ENCODE assay signal across 26 mouse cellular contexts in genomic region chr6:113959336-113959735, GRCm38 (mm10).
DNase-seq lines count a peak whose midpoint lies in the region; TF ChIP-seq lines count a peak whose summit lies in the region.
"Had no signal": no experiment of that assay in that cellular context is flagged by ENCODE, and none has a peak within 500 bp of the region (broad histone marks: within the 10 kb centered on the region; RNA-seq: fewer than 3 reads in every experiment).

No protein-coding gene starts in this region.

- intact Hi-C loops in left cerebral cortex, adult 2 months (cut with DNase I): no loop called here

- no peak for TF ChIP-seq POLR2A in cortical plate, adult 2 months (IDR thresholded peaks at IDR 0.05; ENCODE audit: extremely low read depth, insufficient read depth, low read length)

- no peak overlapping the region for H3K4me3 ChIP-seq in left cerebral cortex, adult 2 months
- no peak overlapping the region for H3K4me3 ChIP-seq in cortical plate, adult 2 months (ENCODE audit: insufficient read depth, low read length)
- H3K4me3 ChIP-seq: forebrain, embryonic 10.5 days; heart, embryonic 13.5 days; limb, embryonic 15.5 days; lung, embryonic 15.5 days had no signal

- H3K27ac ChIP-seq in left cerebral cortex, adult 2 months: peak overlapping the region; percentile 76
- peak overlapping the region; percentile 14; the same call in 1 of the 2 replicates for H3K27ac ChIP-seq in cortical plate, adult 2 months (ENCODE audit: insufficient read depth, low read length)
- H3K27ac ChIP-seq: forebrain, embryonic 10.5 days; heart, embryonic 13.5 days; hindbrain, embryonic 14.5 days; limb, embryonic 15.5 days; liver, embryonic 14.5 days; lung, embryonic 15.5 days had no signal

- H3K4me1 ChIP-seq in cortical plate, adult 2 months (ENCODE audit: control insufficient read depth, insufficient read depth, low read length): peaks cover 27% of the 10 kb centered on the region
- H3K4me1 ChIP-seq: heart, embryonic 13.5 days; limb, embryonic 15.5 days had no signal

- no peak for DNase-seq in left cerebral cortex, adult 2 months (ENCODE audit: extremely low spot score in 1 of 2, low spot score in 2 of 2)
- no peak for DNase-seq in left cerebral cortex, adult 11 months (ENCODE audit: low spot score)
- peak; percentile 86 for DNase-seq in cerebellum, adult 11 months
- DNase-seq in cerebellum, adult 9-11 months: peak; percentile 95
- DNase-seq in heart, postnatal 4 days: no peak
- no peak for DNase-seq in MN1 (ENCODE audit: low spot score)
- DNase-seq: adrenal gland, postnatal 36 days; forebrain, postnatal 0 days; gastrocnemius, postnatal 25 days; heart, adult 18-20 months; heart, postnatal 14 days; kidney, adult 2 months; kidney, postnatal 14 days; layer of hippocampus, postnatal 36 days; lung, postnatal 4 days; retina, postnatal 1 day; right cerebral cortex, postnatal 25 days; spleen, adult 18-20 months; thymus, postnatal 14 days had no signal

- TF ChIP-seq CTCF in left cerebral cortex, adult 2 months (IDR thresholded peaks at IDR 0.05): no peak
- no peak for TF ChIP-seq CTCF in cortical plate, adult 2 months (IDR thresholded peaks at IDR 0.05; ENCODE audit: extremely low read depth, insufficient read depth, low read length)

Comparison
In these comparisons a context has a peak if more than half of its experiments do, and no peak if none do; other contexts are left out.
1. DNase-seq: peak in cerebellum, adult 11 months (single experiment) and cerebellum, adult 9-11 months (single experiment); none in left cerebral cortex, adult 2 months (0 of 2), left cerebral cortex, adult 11 months (single experiment), heart, postnatal 4 days (single experiment) and MN1 (single experiment).